Mouse (Mus musculus) stomach, adult 2 months (tissue): ENCODE results near the gene Gm20792. TPM values are rescaled to one million over a fixed set of nuclear protein-coding genes. Genes with fewer than 3 reads are reported as not detected.

ENCODE experiments used
- polyA plus RNA-seq: library from polyadenylated mRNA; depleted of rRNA; stranded (reverse); fragments of >200 nt; gene quantifications from 2 replicates; pipeline ENCODE4 v1.2.3, GENCODE M21; 2012; rRNA removed

Gene Gm20792
- not detected in 2 replicates for polyA plus RNA-seq

GRCm38 (mm10) chrY:48311555-48311954 lies at the start of gene Gm20792:
Gene Gm20792, plus strand, starts transcription at chrY:48311855.

